Mouse (Mus musculus) MEL (cell line): Measurements from ENCODE around the gene Gm26938.

ENCODE experiments used
- CTCF ChIP-seq, 3 experiments: IDR thresholded peaks in 2 of 3; conservative IDR thresholded peaks in 1 of 3; 2 replicates each; pipeline ENCODE4 v1.5.1; 2011 to 2012; ENCODE audit warnings: low read length in 3 of 3, low read depth in 2 of 3, mild to moderate bottlenecking in 2 of 3, improper control_type of control experiment in 1 of 3, inconsistent platforms in 1 of 3, mixed read lengths in 1 of 3, moderate library complexity in 1 of 3; ENCODE audit not compliant: control insufficient read depth in 1 of 3, insufficient read depth in 1 of 3, poor library complexity in 1 of 3, severe bottlenecking in 1 of 3
- EP300 ChIP-seq, 2 experiments: IDR thresholded peaks; 2 replicates each; pipeline ENCODE4 v1.6.1; 2011; ENCODE audit warnings: improper control_type of control experiment in 2 of 2, low read length in 2 of 2, low read depth in 1 of 2, mild to moderate bottlenecking in 1 of 2
- MAZ ChIP-seq: IDR thresholded peaks from 2 replicates; pipeline ENCODE4 v1.6.1; 2012; ENCODE audit warnings: low read depth, mild to moderate bottlenecking, inconsistent platforms, low read length, improper control_type of control experiment
- TAL1 ChIP-seq: IDR thresholded peaks from 2 replicates; pipeline ENCODE4 v1.6.1; 2012; ENCODE audit warnings: mild to moderate bottlenecking, inconsistent platforms, low read length, moderate library complexity, mixed read lengths
- TCF12 ChIP-seq: IDR thresholded peaks from 2 replicates; pipeline ENCODE4 v1.6.1; 2014; ENCODE audit warnings: low read depth, mild to moderate bottlenecking, inconsistent platforms, low read length, improper control_type of control experiment, moderate library complexity
- UBTF ChIP-seq: IDR thresholded peaks from 2 replicates; pipeline ENCODE4 v1.6.1; 2012; ENCODE audit warnings: low read depth, mild to moderate bottlenecking, inconsistent platforms, low read length, improper control_type of control experiment, moderate library complexity, borderline replicate concordance; ENCODE audit not compliant: insufficient read depth

DNA sequence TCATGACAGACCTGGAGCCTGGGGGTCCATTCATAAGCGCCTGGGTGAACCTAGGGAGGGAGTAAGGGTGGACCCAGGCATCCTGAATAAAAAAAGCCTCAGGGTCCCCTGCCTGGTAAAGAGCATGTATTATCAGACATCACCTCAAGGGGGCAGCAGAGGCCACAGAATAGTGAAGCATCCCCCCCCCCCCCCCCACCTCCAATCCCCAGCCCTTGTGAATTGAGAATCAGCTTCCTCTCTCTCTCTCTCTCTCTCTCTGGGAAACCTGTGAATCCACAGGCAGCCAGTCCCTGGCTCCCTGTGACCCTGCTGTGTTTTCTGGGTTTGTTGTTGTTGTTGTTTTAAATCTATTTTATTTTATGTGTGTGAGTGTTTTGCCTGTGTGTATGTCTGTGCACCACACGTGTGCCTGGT lies 12.3 kb upstream of the Gm26938 start:
- TF ChIP-seq CTCF (IDR thresholded peaks at IDR 0.05 in 2 of 3, conservative IDR thresholded peaks at IDR 0.05 in 1 of 3; ENCODE audit: control insufficient read depth in 1 of 3, insufficient read depth in 1 of 3, low read depth in 2 of 3, low read length in 3 of 3, poor library complexity in 1 of 3, severe bottlenecking in 1 of 3), result peak; percentile 32 to 80 (median 77); a peak in 5 of 6 replicates
- no peak for TF ChIP-seq TAL1
- TF ChIP-seq UBTF, result no peak
- 0 out of 4 replicates have a peak, but pooled peaks of 1 of the 2 experiments have one; percentile 9 for TF ChIP-seq EP300 (IDR thresholded peaks at IDR 0.05; ENCODE audit: low read depth in 1 of 2, low read length in 2 of 2)
- TF ChIP-seq MAZ, result peak; percentile 91
- TF ChIP-seq TCF12, result no peak
